Mouse (Mus musculus) erythroblast, embryonic 14.5 days (primary cell): Measurements from ENCODE around the gene Ptprg. TPM values are rescaled to one million over a fixed set of nuclear protein-coding genes. Genes with fewer than 3 reads are reported as not detected.

Experiments used
- H3K27me3 ChIP-seq: 2 replicates; pipeline ENCODE4 v1.6.1; 2012; ENCODE audit warnings: inconsistent platforms; ENCODE audit not compliant: control insufficient read depth
- H3K36me3 ChIP-seq: 2 replicates; pipeline ENCODE4 v1.6.1; 2012; ENCODE audit warnings: mild to moderate bottlenecking, inconsistent platforms; ENCODE audit not compliant: control insufficient read depth
- H3K4me1 ChIP-seq: 2 replicates; pipeline ENCODE4 v1.6.1; 2012; ENCODE audit warnings: inconsistent platforms; ENCODE audit not compliant: control insufficient read depth
- H3K4me3 ChIP-seq: replicated peaks from 2 replicates; pipeline ENCODE3; 2012; ENCODE audit warnings: moderate library complexity, mild to moderate bottlenecking, inconsistent platforms
- H3K9me3 ChIP-seq: 2 replicates; pipeline ENCODE4 v1.6.1; 2012; ENCODE audit warnings: low read length, inconsistent platforms, mixed read lengths; ENCODE audit not compliant: control insufficient read depth
- GATA1 ChIP-seq: IDR thresholded peaks from 2 replicates; pipeline ENCODE4 v1.6.1; 2012; ENCODE audit warnings: low read length, inconsistent platforms, mixed read lengths
- TAL1 ChIP-seq: IDR thresholded peaks from 3 replicates; pipeline ENCODE4 v1.6.1; 2012; ENCODE audit warnings: low read length, inconsistent platforms, mixed read lengths
- polyA plus RNA-seq: library from polyadenylated mRNA; stranded (reverse); fragments of >175 nt; gene quantifications from 2 replicates; pipeline ENCODE4 v1.2.3, GENCODE M21; 2012

Ptprg gene
- polyA plus RNA-seq, 1 experiment, result not detected

DNA sequence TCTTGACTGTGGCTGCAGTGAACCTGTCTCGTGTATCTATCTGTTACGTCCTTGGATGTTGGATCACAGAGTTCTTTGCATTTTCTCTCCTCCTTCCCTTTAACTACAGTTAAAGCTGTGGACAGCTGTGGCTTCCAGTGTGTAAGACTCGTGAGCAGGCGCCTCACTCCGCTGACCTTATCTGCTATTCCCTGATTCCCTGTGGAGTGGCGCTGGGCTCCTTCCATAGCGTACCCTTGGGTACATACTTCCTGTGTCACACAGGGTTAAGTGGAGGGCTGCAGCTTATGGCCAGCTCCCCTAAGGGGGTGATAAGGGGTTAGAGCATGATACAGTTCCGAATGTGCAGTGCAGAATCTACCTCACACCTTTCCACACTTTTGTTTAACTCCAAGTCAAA lies 473.9 kb downstream of the Ptprg start:
- H3K36me3 ChIP-seq, result no peaks in the 10 kb centered on the region
- H3K4me3 ChIP-seq, result no peak overlapping the region
- no peak for TF ChIP-seq GATA1
- no peak for TF ChIP-seq TAL1
- no peaks in the 10 kb centered on the region for H3K27me3 ChIP-seq
- H3K9me3 ChIP-seq, result no peaks in the 10 kb centered on the region
- no peaks in the 10 kb centered on the region for H3K4me1 ChIP-seq

DNA sequence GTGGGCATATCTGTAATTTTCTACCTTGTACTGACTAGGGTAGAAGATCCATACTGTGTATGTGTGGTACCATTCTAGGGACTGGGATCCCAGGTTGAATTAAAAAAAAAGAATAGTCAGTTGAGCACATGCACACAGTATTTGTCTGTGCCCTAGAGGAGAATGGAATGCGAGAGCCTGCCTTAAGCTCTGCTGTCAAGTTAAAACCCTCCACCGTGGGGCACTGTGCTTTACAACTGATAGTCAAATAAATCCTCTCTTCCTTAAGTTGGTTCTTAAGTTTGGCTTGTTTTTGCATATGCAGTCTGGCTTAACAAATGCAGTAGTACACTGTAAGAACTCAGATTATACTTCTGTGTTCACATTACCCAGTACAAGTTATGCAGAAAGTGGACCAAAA lies 476.6 kb downstream of the Ptprg start:
- H3K4me3 ChIP-seq, result no peak overlapping the region
- TF ChIP-seq TAL1 (no peak), GATA1 (no peak)
- H3K9me3 ChIP-seq, result no peaks in the 10 kb centered on the region
- no peaks in the 10 kb centered on the region for H3K27me3 ChIP-seq
- no peaks in the 10 kb centered on the region for H3K4me1 ChIP-seq
- H3K36me3 ChIP-seq, result no peaks in the 10 kb centered on the region

DNA sequence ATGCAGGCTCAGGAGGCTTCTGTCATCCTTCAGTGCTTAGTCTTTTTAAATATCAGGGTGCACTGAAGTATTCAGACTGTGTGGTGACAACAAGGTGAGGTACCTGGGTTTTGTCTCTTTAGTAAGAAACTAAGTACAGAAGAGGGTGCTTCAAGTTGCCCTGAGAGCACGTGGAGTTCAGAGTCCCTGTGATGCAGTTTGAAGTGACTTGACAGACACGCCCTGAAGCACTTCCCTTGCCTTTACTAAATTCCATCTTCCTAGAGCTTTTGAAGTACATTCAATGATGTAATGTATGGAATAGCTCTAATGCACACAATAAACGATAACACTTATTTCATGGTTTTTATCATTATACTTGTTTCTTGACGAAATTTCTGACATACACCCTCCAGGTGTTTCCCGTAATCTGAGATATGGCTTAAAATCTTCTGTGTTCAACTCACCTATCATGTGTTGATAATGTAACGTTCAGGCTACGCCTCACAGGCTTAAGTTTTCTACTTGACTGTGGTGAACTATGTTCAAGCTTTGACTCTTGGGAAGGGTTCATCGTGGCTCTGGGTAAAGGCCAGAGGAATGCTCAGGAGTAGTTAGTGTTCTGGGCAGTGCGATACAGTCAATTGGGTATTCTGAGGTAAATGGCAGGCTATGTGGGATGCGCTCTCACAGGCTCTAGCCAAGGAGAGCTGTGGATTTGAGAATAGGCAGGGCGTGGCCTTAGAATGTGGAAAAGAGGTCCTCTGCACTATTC lies 483.4 kb downstream of the Ptprg start:
- H3K36me3 ChIP-seq, result no peaks in the 10 kb centered on the region
- H3K4me3 ChIP-seq, result no peak overlapping the region
- H3K4me1 ChIP-seq, result no peaks in the 10 kb centered on the region
- TF ChIP-seq TAL1 (no peak), GATA1 (no peak)
- no peaks in the 10 kb centered on the region for H3K9me3 ChIP-seq
- H3K27me3 ChIP-seq, result no peaks in the 10 kb centered on the region

DNA sequence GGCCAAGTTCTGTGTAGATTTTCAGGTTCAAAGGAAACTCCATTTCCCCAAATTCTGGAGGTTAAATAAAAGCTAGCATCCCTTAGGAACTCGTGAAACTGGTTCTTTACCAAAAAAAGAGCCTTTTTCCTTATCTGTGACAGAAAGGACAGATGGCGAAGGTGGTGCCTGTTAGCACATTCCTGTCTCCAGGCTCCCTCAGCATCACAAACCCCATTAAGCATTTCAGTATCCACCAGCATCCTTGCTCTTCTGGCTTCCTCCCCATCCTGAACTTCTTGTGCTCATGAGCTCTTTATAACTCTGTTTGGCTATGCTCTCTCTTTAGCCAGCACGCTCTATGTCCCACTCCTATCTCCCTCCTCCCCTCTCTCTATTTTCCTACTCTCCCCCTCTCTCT lies 486.4 kb downstream of the Ptprg start:
- no peaks in the 10 kb centered on the region for H3K27me3 ChIP-seq
- no peaks in the 10 kb centered on the region for H3K36me3 ChIP-seq
- H3K4me3 ChIP-seq, result no peak overlapping the region
- H3K9me3 ChIP-seq, result no peaks in the 10 kb centered on the region
- H3K4me1 ChIP-seq, result no peaks in the 10 kb centered on the region
- no peak for TF ChIP-seq GATA1
- no peak for TF ChIP-seq TAL1

DNA sequence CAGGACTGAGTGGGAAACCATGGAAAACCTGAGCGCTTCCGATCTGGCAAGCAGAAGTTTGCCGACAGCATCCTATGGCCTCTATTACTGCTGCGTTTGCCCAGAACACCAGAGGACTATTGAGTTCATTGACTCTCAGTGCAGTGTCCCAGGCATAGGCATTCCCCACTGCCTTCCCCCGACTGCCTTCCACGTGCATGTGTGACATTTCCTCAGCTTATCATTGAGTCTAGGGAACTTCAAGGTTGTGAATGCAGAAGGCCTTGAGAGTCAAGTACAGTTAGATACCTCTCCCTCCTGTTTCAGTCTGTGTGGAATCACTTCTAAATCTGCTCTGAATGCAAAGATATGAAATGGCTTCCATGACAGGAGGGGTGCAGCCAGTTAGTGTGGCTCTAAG lies 488.2 kb downstream of the Ptprg start:
- no peaks in the 10 kb centered on the region for H3K36me3 ChIP-seq
- TF ChIP-seq GATA1, result no peak
- TF ChIP-seq TAL1, result no peak
- H3K4me3 ChIP-seq, result no peak overlapping the region
- H3K4me1 ChIP-seq, result no peaks in the 10 kb centered on the region
- H3K9me3 ChIP-seq, result no peaks in the 10 kb centered on the region
- H3K27me3 ChIP-seq, result no peaks in the 10 kb centered on the region

DNA sequence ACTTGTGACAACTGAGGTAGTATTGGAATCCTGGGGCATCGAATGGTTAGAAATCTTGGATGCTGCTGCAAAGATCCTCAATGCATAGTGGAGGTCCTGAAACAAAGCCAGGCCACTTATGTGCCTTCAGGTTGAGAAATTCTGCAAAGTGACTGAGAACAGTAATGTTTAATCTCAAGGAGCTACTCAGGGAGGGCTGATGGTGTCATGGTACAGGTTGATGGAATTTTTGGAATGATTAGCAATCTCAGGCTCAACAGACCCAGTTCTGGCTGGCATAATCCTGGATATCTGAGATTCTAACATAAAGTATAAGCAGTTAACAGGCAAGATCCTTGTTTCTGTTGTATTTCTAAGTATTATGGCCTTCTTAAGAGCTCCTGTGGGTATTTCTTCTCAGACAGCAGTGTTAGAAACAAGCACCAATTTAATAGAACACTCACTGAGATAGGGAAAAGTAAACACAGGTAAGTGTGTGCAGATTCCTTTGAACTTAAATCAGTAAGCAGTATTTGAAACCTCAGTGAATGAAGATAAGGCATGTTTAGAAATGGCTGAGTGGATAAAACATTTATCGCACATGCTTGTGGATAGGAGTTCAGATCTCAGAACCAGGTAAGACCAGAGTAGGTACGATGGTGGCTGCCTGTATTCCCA lies 493.0 kb downstream of the Ptprg start:
- Histone ChIP-seq H3K9me3 (no peaks in the 10 kb centered on the region), H3K36me3 (no peaks in the 10 kb centered on the region), H3K4me3 (no peak overlapping the region), H3K27me3 (no peaks in the 10 kb centered on the region), H3K4me1 (no peaks in the 10 kb centered on the region)
- TF ChIP-seq GATA1, result no peak
- TF ChIP-seq TAL1, result no peak

DNA sequence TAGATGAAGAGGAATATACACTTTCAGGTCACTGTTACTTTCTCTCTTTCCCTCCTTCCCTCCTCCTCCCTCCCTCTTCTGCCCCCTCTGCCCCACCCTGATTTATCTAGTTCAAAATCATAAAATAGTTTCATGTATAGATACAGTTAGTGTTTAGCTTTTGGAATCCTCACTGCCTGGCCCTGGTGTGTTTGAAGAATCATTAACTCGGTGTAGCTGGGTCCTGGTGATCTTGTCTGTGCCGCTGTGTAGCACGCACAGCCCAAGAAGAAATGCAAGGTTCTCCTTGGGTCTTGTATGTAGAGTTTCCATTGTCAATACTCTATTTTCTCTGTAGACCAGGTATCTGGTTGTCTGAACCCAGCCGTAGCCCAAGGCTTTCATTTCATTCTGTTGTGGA lies 494.3 kb downstream of the Ptprg start:
- Histone ChIP-seq H3K4me3 (no peak overlapping the region), H3K4me1 (no peaks in the 10 kb centered on the region), H3K9me3 (no peaks in the 10 kb centered on the region), H3K36me3 (no peaks in the 10 kb centered on the region), H3K27me3 (no peaks in the 10 kb centered on the region)
- no peak for TF ChIP-seq GATA1
- TF ChIP-seq TAL1, result no peak

DNA sequence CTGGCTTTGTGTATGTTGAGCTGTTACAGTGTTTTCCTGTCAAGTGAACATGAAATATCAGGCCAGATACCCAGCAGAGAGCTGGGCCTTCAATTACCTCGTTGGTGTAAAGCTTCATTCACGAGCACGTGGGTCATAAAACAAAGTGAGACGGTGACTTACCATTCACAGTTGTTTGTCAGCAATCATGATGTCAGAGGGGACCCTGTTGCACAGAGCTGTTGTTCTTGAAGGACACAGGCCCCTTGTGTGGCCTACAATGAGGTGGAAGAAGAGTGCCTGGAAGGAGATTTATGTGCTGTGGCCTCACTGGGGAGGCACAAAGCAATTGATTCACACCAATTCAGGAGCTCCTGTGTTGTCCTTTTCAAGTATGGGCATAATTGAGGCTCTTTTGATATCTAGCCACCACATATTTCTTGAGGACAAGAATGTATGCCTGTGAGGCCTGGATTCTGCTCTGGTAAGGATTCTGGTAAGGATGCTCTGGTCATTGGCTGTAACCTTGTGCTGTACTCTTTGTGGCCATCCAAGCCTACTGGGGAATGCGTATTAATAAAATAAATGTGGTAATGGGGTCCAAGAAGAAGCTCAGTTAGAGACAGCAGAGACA lies 503.7 kb downstream of the Ptprg start:
- Histone ChIP-seq H3K36me3 (no peaks in the 10 kb centered on the region), H3K9me3 (no peaks in the 10 kb centered on the region), H3K27me3 (no peaks in the 10 kb centered on the region), H3K4me3 (no peak overlapping the region), H3K4me1 (no peaks in the 10 kb centered on the region)
- TF ChIP-seq GATA1 (no peak), TAL1 (no peak)

DNA sequence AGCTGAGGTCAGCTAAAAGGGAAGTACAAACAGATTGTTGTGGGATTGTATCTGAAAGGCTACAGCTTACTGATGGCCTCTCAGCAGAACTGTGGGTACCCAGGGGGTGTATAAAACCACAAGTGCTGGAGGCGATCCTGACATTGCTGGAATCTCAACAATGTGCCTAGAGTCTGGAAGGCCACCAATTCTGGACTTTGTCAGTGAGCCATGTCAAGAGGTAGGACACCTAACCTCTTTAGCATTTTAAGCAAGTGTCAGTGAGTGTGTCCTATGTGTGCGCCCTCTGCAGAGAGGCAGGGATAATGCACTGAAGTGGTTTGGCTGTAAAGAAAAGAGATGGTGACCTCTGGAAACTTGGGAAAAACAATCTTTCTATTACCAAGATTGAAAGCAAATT lies 504.5 kb downstream of the Ptprg start:
- no peak for TF ChIP-seq GATA1
- no peak for TF ChIP-seq TAL1
- no peaks in the 10 kb centered on the region for H3K4me1 ChIP-seq
- H3K27me3 ChIP-seq, result no peaks in the 10 kb centered on the region
- H3K9me3 ChIP-seq, result no peaks in the 10 kb centered on the region
- no peak overlapping the region for H3K4me3 ChIP-seq
- no peaks in the 10 kb centered on the region for H3K36me3 ChIP-seq
